Mouse (Mus musculus) lung, postnatal 0 days (tissue): ENCODE data around the gene Syngr3.

Experiments
- CTCF ChIP-seq: IDR thresholded peaks from 2 replicates; pipeline ENCODE4 v1.5.1; 2016; ENCODE audit warnings: antibody characterized with exemption, mild to moderate bottlenecking
- EP300 ChIP-seq: IDR thresholded peaks from 2 replicates; pipeline ENCODE4 v1.6.1; 2016; ENCODE audit warnings: antibody characterized with exemption, mild to moderate bottlenecking, control low read depth

DNA sequence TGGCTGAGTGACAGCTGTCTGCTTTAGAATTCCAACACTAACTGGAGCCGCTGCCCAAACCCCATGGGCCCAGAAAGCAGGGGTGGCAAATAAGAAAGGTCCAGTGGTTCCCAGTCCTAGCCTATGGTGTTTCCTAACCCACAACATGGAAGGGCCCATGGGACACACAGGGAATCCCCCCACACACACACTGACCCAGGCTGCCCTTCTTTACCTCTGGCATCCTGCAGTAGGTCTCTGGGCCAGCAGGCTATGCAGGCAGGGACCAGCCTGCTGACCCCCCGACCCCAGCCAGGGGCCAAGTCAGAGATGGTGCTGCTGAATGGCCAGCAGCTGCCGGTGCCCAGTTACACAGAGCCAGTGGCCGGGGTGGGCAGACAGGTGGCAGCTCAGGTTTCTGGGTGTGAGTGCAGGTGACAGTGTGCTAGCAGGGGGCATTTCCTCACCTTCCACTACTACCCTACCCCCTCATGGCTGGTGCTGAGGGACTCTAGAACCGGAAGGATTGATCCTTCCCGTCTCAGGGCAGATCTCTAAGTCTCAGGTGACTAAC, 46.9 kb downstream of the Syngr3 start:
- TF ChIP-seq EP300 (no peak), CTCF (no peak)
